Mouse (Mus musculus) G1E-ER4 (cell line): Measurements from ENCODE around the gene Ppp1r8. TPM values are rescaled to one million over a fixed set of nuclear protein-coding genes. Genes with fewer than 3 reads are reported as not detected.

Source experiments
- GATA1 ChIP-seq: IDR thresholded peaks from one replicate; pipeline ENCODE4 v1.8.0; 2012; ENCODE audit warnings: low read length, inconsistent platforms
- polyA plus RNA-seq: library from polyadenylated mRNA; stranded (reverse); fragments of >175 nt; gene quantifications from 2 replicates; pipeline ENCODE4 v1.2.3, GENCODE M21; 2012

Gene Ppp1r8
- polyA plus RNA-seq, 1 experiment, result 60.6 TPM

DNA sequence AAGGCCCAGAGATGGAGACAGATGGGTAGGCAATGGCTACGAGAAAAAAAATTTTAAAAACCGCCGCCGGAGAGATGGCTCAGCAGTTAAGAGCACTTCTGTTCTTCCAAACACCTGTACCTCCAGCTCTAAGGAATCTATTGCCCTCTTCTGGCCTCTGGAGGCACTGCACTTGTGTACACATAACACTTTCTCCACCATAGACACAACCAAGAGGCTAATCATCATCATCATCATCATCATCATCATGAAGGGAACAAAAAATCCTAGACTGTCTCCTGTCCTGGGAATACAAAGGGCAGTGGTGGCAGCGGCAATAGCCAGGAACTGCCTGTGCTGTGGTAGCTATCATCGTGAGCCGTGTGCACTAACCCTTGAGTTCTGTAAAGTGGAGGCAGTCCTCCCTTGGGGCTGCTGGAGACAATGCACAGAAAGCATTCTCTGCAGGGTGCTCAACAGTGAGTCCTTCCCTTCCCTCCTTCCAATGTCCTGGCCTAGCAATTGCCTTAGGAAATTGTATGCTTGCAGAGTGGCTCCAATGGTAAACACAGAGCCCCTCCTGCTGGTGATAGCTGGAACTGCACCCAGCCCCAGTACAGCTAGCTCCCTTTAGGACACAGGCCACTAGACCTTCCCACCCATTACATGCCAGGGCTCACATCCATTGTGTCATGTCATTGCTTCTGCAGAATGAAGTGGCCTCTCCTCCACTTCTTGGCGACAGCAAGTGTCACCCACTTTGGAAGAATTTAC, 19.2 kb downstream of the Ppp1r8 start:
- TF ChIP-seq GATA1, result no peak

DNA sequence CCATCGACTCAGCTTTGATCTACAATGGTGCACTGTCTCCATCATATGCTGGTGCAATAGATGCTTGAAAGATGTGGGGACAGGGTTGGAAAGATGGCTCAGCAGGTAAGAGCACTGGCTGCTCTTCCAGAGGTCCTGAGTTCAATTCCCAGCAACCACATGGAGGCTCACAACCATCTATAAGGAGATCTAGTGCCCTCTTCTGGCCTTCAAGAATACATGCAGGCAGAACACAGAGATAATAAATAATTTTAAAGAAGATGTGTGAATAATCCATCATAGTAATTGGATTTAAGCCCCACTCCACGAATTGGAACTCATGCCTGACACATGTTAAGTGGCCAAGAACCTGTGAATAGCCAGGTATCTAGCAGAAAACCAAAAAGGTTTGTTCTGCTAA, 24.5 kb downstream of the Ppp1r8 start:
- no peak for TF ChIP-seq GATA1

DNA sequence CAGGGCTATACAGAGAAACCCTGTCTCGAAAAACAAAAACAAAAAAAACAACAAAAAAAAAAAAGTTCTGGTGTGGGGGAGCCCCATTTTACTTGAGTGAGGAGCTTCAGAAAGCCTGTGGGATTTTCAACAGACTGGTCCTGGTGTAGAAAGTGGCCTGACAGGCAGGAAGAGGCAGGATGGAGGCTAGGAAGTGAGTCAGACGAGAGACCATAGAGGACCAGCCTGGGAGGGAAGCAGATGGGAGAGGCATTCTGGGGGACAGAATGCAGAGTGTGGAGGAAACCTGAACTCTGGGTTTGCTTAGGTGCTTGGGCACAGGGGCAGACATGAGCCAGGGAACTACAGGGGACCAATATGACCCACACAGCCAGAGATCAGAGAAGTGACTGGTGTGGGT, 26.1 kb downstream of the Ppp1r8 start:
- no peak for TF ChIP-seq GATA1

DNA sequence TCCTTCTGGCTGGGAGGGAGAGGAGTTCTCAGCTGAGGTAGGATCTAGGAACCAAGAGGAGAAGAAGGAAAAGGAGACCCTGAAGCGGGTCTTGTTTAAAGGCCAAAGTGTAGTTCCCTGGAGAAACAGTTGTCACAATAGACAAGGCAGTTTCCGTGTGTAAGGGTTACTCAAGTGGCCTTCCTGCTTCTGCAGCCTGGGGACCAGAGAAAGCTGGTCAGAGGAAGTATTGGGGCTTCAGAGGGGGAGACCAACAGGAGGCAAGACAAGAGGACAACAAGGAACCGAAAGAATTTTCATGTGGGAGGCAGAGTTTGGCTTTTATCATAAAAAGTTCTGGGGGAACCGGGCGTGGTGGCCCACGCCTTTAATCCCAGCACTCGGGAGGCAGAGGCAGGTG, 26.6 kb downstream of the Ppp1r8 start:
- no peak for TF ChIP-seq GATA1

DNA sequence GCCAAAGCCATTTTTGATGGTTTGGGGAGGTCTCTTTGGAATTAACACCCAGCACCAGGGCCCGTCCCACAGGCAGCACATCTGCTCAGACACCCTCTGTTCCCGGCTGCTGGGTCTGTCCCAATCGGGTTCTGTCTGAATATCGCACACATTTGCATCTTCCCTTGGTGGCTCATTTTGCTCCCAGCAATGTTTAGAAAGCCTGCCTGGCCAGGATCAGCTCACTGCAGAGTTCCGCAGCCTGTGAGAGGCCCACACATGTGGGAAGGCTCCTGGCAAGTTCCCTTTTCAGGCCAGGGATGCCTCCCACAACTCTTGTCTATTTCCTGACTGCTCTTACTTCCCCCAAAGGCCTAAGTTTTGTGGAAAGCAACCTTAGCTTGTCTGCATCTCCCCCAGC, 33.3 kb downstream of the Ppp1r8 start:
- no peak for TF ChIP-seq GATA1

DNA sequence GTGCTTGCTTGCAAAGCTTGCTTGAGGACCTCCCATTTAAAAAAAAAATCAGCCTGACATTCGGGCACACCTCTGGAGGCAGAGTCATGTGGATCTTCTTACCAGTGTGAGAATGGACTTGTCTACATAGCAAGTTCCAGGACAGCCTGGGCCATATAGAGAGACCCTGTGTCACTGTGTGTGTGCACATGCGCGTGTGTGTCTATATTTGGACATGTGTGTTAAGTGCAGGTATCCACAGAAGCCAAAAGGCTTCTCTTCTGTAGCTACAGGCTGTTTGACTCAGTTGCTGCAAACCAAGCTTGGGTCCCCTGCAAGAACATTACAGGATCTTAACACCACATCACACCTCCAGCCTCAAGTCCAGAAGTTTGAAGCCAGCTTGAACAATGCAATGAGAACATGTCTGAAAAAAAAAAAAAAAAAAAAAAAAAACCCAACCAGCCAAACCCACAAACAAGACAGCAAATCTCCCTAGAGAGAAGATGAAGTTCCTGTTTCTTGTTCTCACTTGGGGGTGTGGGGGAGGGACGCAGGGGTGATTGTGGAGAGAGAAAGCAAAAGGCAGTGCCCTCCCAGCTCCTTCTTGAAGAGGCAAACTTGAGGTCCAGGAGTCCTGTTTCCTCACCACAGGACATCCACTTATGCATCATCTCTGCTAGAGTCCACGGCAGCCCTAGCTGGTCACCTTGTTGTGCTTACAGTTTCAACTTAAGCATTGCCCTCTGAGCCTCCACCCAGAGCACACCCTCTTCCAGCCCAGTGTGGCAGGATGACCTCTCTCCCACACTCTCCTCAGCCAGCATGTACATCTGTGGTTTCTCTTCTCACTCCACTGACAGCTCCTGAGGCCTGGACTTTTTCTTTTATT, 35.0 kb downstream of the Ppp1r8 start:
- no peak for TF ChIP-seq GATA1

DNA sequence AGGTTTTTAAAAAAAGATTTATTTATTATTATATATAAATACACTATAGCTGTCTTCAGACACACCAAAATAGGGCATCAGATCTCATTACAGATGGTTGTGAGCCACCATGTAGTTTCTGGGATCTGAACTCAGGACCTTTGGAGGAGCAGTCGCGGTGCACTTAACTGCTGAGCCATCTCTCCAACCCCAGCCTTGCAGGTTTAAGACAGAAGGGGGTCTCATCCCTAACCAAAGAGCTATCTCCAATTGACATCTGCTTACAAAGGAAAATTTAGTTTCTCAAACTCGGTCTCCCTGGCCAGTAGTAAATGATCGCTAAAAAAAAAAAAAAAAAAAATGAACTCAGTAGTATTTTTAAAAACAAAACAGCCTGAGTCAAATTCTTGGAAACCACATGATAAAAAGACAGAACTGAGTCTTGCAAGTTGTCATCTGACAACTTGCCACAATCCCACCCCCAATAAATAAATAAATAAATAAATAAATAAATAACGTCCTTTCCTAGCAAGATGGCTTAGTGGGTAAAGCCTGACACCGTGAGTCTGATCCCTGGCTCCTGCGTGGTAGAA, 36.3 kb downstream of the Ppp1r8 start:
- TF ChIP-seq GATA1, result no peak

DNA sequence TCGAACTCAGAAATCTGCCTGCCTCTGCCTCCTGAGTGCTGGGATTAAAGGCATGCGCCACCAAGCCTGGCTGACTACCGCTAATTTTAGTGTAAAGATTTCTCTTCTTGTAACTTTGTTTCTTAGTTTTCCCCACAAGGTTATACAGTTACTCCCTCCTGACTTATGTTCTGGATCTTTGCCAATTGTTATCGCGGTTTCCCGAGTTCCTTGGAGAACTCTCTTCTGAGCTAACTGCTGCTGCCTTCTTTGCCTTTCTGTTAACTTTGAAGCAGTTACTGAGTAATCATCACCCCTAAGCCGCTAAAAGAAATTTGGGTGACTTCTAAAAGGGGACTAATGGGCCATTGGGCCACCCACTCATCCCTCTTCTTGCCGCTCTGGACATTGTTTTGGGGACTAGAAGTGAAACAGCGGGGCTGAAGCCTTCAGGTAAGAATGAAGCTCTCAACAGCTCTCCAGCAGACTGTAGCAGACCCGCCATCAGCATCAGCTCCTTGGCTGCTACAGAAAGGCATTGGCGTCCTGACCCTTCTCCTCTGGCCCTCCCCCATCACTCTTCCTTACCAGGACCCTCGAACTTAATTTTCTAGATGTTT, 37.3 kb downstream of the Ppp1r8 start:
- no peak for TF ChIP-seq GATA1

DNA sequence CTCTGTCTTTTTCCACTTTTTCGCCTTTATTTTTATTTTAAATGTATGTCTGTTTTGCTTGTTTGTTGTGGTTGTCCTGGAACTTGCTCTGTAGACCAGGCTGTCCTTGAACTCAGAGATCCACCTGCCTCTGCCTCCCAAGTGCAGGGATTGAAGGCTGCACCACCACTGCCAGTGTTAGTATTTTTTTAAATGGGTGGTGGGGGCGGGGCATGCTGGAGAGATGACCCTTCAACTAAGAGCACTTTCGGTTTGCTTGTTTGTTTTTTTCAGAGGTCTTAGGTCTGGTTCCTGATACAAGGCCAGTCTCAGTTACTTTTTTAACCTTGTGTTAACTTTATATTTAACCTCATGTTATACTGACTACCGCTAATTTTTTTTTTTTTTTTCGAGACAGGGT, 37.8 kb downstream of the Ppp1r8 start:
- TF ChIP-seq GATA1, result no peak

DNA sequence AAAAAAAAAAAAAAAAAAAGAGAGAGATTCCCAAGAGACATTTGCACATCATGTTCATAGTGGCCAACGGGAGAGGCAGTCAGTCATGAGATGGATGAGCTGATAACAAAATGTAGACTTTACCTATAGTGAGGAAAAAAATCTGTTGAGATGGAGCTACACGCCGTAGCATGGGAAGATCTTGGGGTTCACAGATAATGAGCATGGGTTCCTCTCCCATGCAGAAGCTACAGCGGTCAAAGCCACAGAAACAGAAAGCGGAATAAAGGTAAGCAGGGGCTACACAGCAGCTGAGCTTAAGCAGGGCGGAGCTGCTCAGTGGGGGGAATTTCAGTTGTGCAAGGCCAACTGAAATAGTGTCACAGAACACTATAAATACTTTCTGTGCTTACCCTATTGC, 38.6 kb downstream of the Ppp1r8 start:
- no peak for TF ChIP-seq GATA1

DNA sequence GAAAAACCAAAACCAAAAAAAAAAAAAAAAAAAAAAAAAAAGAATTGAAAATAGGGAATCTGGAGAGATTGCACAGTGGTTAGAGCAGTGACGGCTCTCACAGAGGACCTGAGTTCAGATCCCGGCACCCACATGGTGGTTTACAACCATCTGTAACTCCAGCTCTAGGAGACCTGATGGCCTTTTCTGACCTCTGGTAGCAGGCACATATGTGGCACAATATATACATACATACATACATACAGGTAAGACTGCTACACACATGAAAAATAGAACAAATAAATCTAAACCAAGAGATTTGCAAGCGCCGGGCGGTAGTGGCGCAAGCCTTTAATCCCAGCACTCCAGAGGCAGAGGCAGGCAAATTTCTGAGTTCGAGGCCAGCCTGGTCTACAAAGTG, 39.1 kb downstream of the Ppp1r8 start:
- TF ChIP-seq GATA1, result no peak

DNA sequence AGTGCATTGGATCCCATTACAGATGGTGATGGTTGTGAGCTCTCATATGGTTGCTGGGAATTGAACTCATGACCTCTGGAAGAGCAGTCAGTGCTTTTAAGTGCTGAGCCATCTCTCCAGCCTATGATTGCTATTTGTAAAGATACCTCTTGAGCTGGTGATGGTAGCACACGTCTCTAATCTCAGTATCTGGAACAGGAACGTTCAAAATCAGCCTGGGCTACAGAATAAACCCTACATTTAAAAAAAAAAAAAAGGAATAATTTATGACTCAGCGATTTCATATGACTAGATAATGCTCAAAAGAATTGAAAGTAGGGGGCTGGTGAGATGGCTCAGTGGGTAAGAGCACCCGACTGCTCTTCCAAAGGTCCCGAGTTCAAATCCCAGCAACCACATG, 39.8 kb downstream of the Ppp1r8 start:
- TF ChIP-seq GATA1, result no peak

DNA sequence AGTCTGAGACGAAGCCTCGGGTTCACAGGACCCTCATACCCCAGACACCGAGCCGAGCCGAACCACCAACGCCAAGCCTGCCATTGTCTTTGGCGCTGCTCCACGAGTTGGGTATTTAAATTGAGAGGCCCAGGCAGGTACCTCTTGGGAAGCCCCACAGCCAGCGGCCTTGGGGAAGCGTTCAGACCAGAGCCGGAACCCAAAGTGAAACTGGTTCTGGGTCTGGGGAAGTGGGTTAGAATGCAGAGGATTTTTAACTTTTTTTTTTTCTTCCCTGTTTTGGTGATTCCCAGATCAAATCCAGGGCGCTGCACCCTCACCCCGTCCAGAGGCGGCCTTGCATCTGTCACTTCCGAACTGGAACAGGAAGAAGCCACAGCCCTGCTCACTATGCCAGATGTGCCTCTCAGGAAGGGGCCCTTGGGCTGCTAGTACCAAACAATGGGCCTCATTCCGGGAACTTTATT, 40.8 kb downstream of the Ppp1r8 start:
- no peak for TF ChIP-seq GATA1

DNA sequence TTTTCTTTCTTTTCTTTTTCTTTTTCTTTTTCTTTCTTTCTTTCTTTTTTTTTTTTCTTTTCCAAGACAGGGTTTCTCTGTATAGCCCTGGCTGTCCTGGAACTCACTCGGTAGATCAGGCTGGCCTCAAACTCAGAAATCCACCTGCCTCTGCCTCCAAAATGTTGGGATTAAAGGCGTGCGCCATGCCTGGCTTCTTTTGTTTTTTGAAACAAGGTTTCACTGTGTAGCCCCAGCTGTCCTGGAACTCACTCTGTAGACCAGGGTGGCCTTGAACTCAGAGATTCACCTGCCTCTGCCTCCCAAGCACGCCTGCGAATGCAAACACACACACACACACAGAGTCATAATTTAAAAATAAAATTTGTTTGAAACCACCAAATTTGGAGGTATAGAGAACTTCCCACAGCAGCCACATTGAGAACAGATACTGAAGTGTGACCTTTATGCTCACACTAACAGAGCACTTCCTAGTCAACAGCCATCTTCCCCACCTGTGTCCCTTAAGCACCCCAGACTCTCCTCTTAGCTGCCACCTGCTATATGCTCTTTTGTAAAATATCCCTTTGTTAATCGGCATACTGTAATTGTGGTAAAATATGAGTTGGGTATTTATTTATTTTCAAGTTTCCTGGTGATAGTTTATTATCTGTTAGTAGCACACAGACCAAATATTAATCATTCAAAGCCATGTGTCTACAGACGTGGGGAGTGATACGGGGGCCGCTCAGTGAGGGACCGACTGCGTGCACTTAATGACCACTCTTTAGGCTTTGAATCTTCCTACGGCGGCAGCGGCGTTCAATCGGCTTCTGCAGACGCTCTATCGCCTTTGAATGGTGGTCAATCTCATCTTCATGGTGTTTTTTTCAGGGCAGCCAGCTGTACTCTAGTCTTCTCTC, 41.5 kb downstream of the Ppp1r8 start:
- no peak for TF ChIP-seq GATA1

DNA sequence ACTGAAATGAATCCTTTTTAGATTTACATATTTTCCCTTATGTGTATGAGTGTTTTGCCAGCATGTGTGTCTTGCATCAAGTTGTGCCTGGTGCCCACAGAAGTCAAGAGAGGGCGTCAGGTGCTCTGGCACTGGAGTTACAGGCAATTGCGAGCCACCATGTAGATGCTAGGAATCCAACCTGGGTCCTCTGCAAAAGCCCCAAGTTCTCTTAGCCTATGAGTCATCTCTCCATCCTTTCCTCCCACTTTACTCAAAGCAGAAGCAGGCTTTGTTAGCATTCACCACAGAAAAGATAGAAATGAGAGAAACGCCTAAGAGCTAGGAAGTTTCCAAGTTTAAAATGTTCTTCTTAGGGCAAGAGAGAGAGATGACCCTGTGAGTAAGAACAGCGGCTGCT, 43.1 kb downstream of the Ppp1r8 start:
- no peak for TF ChIP-seq GATA1
